9 mouse cellular contexts compared by ENCODE assay signal in the genomic region with DNA sequence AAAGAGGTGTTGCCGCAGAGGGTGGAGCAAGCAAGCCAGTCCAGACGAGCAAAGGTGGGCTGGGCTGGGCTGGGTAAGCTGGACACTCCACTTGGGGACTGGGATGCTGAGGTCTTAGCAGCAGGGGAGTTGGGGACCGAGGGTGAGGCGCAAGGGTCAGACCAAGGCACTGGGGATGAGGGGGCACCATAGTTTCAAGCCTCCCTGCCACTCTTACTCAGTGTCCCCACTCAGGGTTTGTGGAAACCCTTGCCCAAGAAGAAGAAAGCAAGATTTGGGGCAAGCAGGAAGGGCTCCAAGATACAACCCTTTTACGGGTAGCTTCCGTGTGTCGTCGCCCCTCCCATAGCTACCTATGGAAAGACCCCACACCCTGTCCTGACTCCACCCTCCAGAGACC.
DNase-seq lines count a peak whose midpoint lies in the region; ATAC-seq and TF ChIP-seq lines count a peak whose summit lies in the region.
"Had no signal": no experiment of that assay in that cellular context is flagged by ENCODE, and none has a peak within 500 bp of the region (broad histone marks: within the 10 kb centered on the region; RNA-seq: fewer than 3 reads in every experiment).

No protein-coding gene starts in this region.

- TF ChIP-seq EP300 in ES-Bruce4 (IDR thresholded peaks at IDR 0.05; ENCODE audit: insufficient read depth, low read depth, low read length): no peak

- H3K9me3 ChIP-seq in heart, embryonic 12.5 days (replicated peaks): no peaks in the 10 kb centered on the region
- no peaks in the 10 kb centered on the region for H3K9me3 ChIP-seq in ES-Bruce4 (replicated peaks; ENCODE audit: control insufficient read depth, insufficient read depth, low read length, poor library complexity, severe bottlenecking)
- H3K9me3 ChIP-seq in forebrain, embryonic 16.5 days (ENCODE audit: control insufficient read depth, low read length): no peaks in the 10 kb centered on the region
- no peaks in the 10 kb centered on the region for H3K9me3 ChIP-seq in liver, embryonic 15.5 days (replicated peaks)

- H3K4me3 ChIP-seq in heart, embryonic 12.5 days: peak overlapping the region; percentile 54
- H3K4me3 ChIP-seq in ES-Bruce4 (ENCODE audit: low read depth, low read length): peak overlapping the region; percentile 59
- H3K4me3 ChIP-seq in forebrain, embryonic 16.5 days (replicated peaks; ENCODE audit: low read length): peak overlapping the region; percentile 55
- no peak overlapping the region for H3K4me3 ChIP-seq in liver, embryonic 15.5 days (replicated peaks)

- peaks cover 30% of the 10 kb centered on the region for H3K4me1 ChIP-seq in heart, embryonic 12.5 days (replicated peaks)
- H3K4me1 ChIP-seq in ES-Bruce4 (ENCODE audit: control insufficient read depth, insufficient read depth, low read length): peaks cover 8% of the 10 kb centered on the region
- peaks cover 14% of the 10 kb centered on the region for H3K4me1 ChIP-seq in forebrain, embryonic 16.5 days (replicated peaks; ENCODE audit: control insufficient read depth, insufficient read depth, low read length)
- H3K4me1 ChIP-seq in liver, embryonic 15.5 days (replicated peaks): peaks cover 10% of the 10 kb centered on the region

- peak overlapping the region; percentile 72; the same call in 1 of the 2 replicates for H3K9ac ChIP-seq in heart, embryonic 12.5 days
- peak overlapping the region; percentile 13; the same call in 1 of the 2 replicates for H3K9ac ChIP-seq in ES-Bruce4 (ENCODE audit: low read depth, poor library complexity, severe bottlenecking)
- peak overlapping the region; percentile 60; the same call in 1 of the 2 replicates for H3K9ac ChIP-seq in forebrain, embryonic 16.5 days (replicated peaks; ENCODE audit: low read depth, low read length)
- no peak overlapping the region for H3K9ac ChIP-seq in liver, embryonic 15.5 days

- DNase-seq in heart, postnatal 4 days: no peak
- no peak for DNase-seq in urinary bladder, postnatal 36 days (ENCODE audit: low spot score in 2 of 2)
- DNase-seq in embryo, embryonic 10.5 days (ENCODE audit: low spot score): no peak
- DNase-seq: adrenal gland, postnatal 25 days had no signal

- no peak for TF ChIP-seq CTCF in ES-Bruce4 (IDR thresholded peaks at IDR 0.05; ENCODE audit: low read depth, low read length)

- H3K36me3 ChIP-seq in heart, embryonic 12.5 days: no peaks in the 10 kb centered on the region
- H3K36me3 ChIP-seq in ES-Bruce4 (ENCODE audit: control insufficient read depth, insufficient read depth, low read length, poor library complexity, severe bottlenecking): no peaks in the 10 kb centered on the region
- no peaks in the 10 kb centered on the region for H3K36me3 ChIP-seq in forebrain, embryonic 16.5 days (ENCODE audit: control insufficient read depth, insufficient read depth)
- no peaks in the 10 kb centered on the region for H3K36me3 ChIP-seq in liver, embryonic 15.5 days (replicated peaks)

- TF ChIP-seq POLR2A in ES-Bruce4 (IDR thresholded peaks at IDR 0.05; ENCODE audit: insufficient read depth, low read length): no peak

- H3K27me3 ChIP-seq in heart, embryonic 12.5 days (replicated peaks): peaks cover 89% of the 10 kb centered on the region
- H3K27me3 ChIP-seq in ES-Bruce4 (ENCODE audit: control insufficient read depth, insufficient read depth, low read length, poor library complexity, severe bottlenecking): peaks cover 2% of the 10 kb centered on the region; the same call in 1 of the 2 replicates
- peaks cover 9% of the 10 kb centered on the region; the same call in 1 of the 2 replicates for H3K27me3 ChIP-seq in forebrain, embryonic 16.5 days (replicated peaks; ENCODE audit: control insufficient read depth, insufficient read depth, low read length)
- H3K27me3 ChIP-seq in liver, embryonic 15.5 days: peaks cover 84% of the 10 kb centered on the region

- ATAC-seq in heart, embryonic 12.5 days (ENCODE audit: insufficient number of reproducible peaks, low FRiP score): peak; percentile 27; the same call in 1 of the 2 replicates
- no peak; the same call in 1 of the 2 replicates for ATAC-seq in forebrain, embryonic 16.5 days
- no peak for ATAC-seq in liver, embryonic 15.5 days (ENCODE audit: insufficient read depth)
- no peak for ATAC-seq in megakaryocyte, adult 5-6 weeks (ENCODE audit: poor library complexity, severe bottlenecking)

- H3K4me2 ChIP-seq in heart, embryonic 12.5 days: peak overlapping the region; percentile 94
- peak overlapping the region; percentile 92 for H3K4me2 ChIP-seq in forebrain, embryonic 16.5 days (ENCODE audit: low read length)
- H3K4me2 ChIP-seq in liver, embryonic 15.5 days: peak overlapping the region; percentile 57; the same call in 1 of the 2 replicates

- WGBS in heart, embryonic 12.5 days: 13% methylated on average over 8 of the region's 8 CpGs
- WGBS in forebrain, embryonic 16.5 days: 8% methylated on average over 8 of the region's 8 CpGs
- WGBS in liver, embryonic 15.5 days (ENCODE audit: insufficient replicate concordance): 6% methylated on average over 8 of the region's 8 CpGs

- H3K27ac ChIP-seq in heart, embryonic 12.5 days (ENCODE audit: poor library complexity, severe bottlenecking): no peak overlapping the region
- H3K27ac ChIP-seq in ES-Bruce4 (ENCODE audit: insufficient read depth, low read length): no peak overlapping the region
- H3K27ac ChIP-seq in forebrain, embryonic 16.5 days (ENCODE audit: low read length): no peak overlapping the region
- H3K27ac ChIP-seq in liver, embryonic 15.5 days (replicated peaks): no peak overlapping the region
